Mouse (Mus musculus): Measurements from ENCODE around the gene Atf6. TPM values are rescaled to one million over a fixed set of nuclear protein-coding genes. Genes with fewer than 3 reads are reported as not detected.

Gene Atf6
- polyA plus RNA-seq (2012; fragmentation: generic; extraction: Trizol): 12.0 TPM
- long read RNA-seq, experiment 1, full-length matches to known transcripts: 4 of 12 reads
- long read RNA-seq, experiment 1, partial matches to known transcripts: 1 of 12 reads
- long read RNA-seq, experiment 1, other reads (novel, unspliced or antisense): 7 of 12 reads
- long read RNA-seq, experiment 2, full-length matches to known transcripts: 112 of 161 reads
- long read RNA-seq, experiment 2, partial matches to known transcripts: 6 of 161 reads
- long read RNA-seq, experiment 2, other reads (novel, unspliced or antisense): 43 of 161 reads

DNA sequence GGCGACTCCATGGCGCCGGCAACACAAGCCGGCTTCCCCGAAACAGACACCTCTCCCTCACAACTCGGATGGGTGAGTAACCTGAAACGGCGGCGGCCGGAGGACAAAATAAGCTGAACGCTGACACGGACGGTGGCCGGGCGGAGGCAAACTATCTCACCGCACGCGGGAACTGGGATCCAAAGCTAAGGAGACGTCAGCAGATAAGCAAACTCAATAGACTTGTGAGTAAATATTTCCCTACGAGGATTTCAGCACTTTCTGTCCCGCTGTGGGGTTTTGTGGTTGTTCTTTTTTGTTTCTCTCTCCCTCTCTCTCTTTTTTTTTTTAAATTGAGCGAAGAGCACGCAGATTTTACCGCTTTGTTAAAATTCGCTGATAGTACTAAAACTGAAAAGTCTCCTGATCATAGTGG is at the start of gene Atf6:
Gene Atf6 (minus strand): TSS at position 81 of the 415 bp plus-strand sequence.
- peaks cover 50% of the 10 kb centered on the region for H3K79me2 ChIP-seq (ENCODE audit: control insufficient read depth, insufficient read depth)
- peak within 1 kb of the TSS; percentile 78 for H3K4me3 ChIP-seq (ENCODE audit: insufficient read depth, poor library complexity, severe bottlenecking)
- peaks cover 33% of the 10 kb centered on the region for H3K79me3 ChIP-seq (ENCODE audit: low read depth)
- peaks cover 11% of the 10 kb centered on the region for H3K36me3 ChIP-seq (ENCODE audit: control insufficient read depth, insufficient read depth)
- no peak for TF ChIP-seq CEBPB (IDR thresholded peaks at IDR 0.05; ENCODE audit: low read depth)
- no peak for TF ChIP-seq CTCF (IDR thresholded peaks at IDR 0.05; ENCODE audit: control insufficient read depth, insufficient read depth, insufficient read length)
- TF ChIP-seq FOSL1 (IDR thresholded peaks at IDR 0.05; ENCODE audit: insufficient read depth, low read length, poor library complexity, severe bottlenecking): no peak
- TF ChIP-seq MAX (IDR thresholded peaks at IDR 0.05): peak; percentile 66
- TF ChIP-seq MYOD1 (IDR thresholded peaks at IDR 0.05; ENCODE audit: control insufficient read depth, insufficient read length, low read depth): no peak
- no peaks in the 10 kb centered on the region for H3K27me3 ChIP-seq (ENCODE audit: control insufficient read depth, insufficient read depth, insufficient read length)
- H3ac ChIP-seq (ENCODE audit: control insufficient read depth, insufficient read length, low read depth): peak within 1 kb of the TSS; percentile 65

- no peaks in the 10 kb centered on the region for H3K36me3 ChIP-seq (ENCODE audit: control insufficient read depth, insufficient read depth)
- no peaks in the 10 kb centered on the region for H3K79me3 ChIP-seq (ENCODE audit: low read depth)
- no peak overlapping the region for H3ac ChIP-seq (ENCODE audit: control insufficient read depth, insufficient read length, low read depth)
- no peaks in the 10 kb centered on the region for H3K27me3 ChIP-seq (ENCODE audit: control insufficient read depth, insufficient read depth, insufficient read length)
- no peak for TF ChIP-seq MAX (IDR thresholded peaks at IDR 0.05)
- TF ChIP-seq CTCF (IDR thresholded peaks at IDR 0.05; ENCODE audit: control insufficient read depth, insufficient read depth, insufficient read length): no peak
- TF ChIP-seq MYOG (IDR thresholded peaks at IDR 0.05; ENCODE audit: control insufficient read depth, extremely low read depth, insufficient read length): no peak
- no peak for TF ChIP-seq USF1 (IDR thresholded peaks at IDR 0.05; ENCODE audit: low read depth)
- no peak for TF ChIP-seq MYOD1 (IDR thresholded peaks at IDR 0.05; ENCODE audit: control insufficient read depth, insufficient read length, low read depth)
- no peak for TF ChIP-seq FOSL1 (IDR thresholded peaks at IDR 0.05; ENCODE audit: insufficient read depth, low read length, poor library complexity, severe bottlenecking)
- no peak for TF ChIP-seq CEBPB (IDR thresholded peaks at IDR 0.05; ENCODE audit: low read depth)
- H3K4me3 ChIP-seq (ENCODE audit: insufficient read depth, poor library complexity, severe bottlenecking): no peak overlapping the region
- H3K79me2 ChIP-seq (ENCODE audit: control insufficient read depth, insufficient read depth): no peaks in the 10 kb centered on the region
These were observed 48.1 kb upstream of the Atf6 start for GRCm38 (mm10) chr1:170915657-170916056.

- Histone ChIP-seq H3K36me3 (ENCODE audit: control insufficient read depth, insufficient read depth) (no peaks in the 10 kb centered on the region), H3K4me3 (ENCODE audit: insufficient read depth, poor library complexity, severe bottlenecking) (no peak within 1 kb of the TSS), H3K79me3 (ENCODE audit: low read depth) (no peaks in the 10 kb centered on the region), H3K27me3 (ENCODE audit: control insufficient read depth, insufficient read depth, insufficient read length) (peaks cover under 1% of the 10 kb centered on the region), H3ac (ENCODE audit: control insufficient read depth, insufficient read length, low read depth) (no peak within 1 kb of the TSS), H3K79me2 (ENCODE audit: control insufficient read depth, insufficient read depth) (no peaks in the 10 kb centered on the region)
- no peak for TF ChIP-seq FOSL1 (IDR thresholded peaks at IDR 0.05; ENCODE audit: insufficient read depth, low read length, poor library complexity, severe bottlenecking)
- no peak for TF ChIP-seq MYOD1 (IDR thresholded peaks at IDR 0.05; ENCODE audit: control insufficient read depth, insufficient read length, low read depth)
- no peak for TF ChIP-seq USF1 (IDR thresholded peaks at IDR 0.05; ENCODE audit: low read depth)
- no peak for TF ChIP-seq CEBPB (IDR thresholded peaks at IDR 0.05; ENCODE audit: low read depth)
- TF ChIP-seq MYOG (IDR thresholded peaks at IDR 0.05; ENCODE audit: control insufficient read depth, extremely low read depth, insufficient read length): no peak
- TF ChIP-seq MAX (IDR thresholded peaks at IDR 0.05): no peak
- TF ChIP-seq CTCF (IDR thresholded peaks at IDR 0.05; ENCODE audit: control insufficient read depth, insufficient read depth, insufficient read length): no peak
These were observed 45.5 kb upstream of the Atf6 start, which contains the start of gene Fcrlb for GRCm38 (mm10) chr1:170912891-170913615. TSS of gene Fcrlb (minus strand) at chr1:170912941.

DNA sequence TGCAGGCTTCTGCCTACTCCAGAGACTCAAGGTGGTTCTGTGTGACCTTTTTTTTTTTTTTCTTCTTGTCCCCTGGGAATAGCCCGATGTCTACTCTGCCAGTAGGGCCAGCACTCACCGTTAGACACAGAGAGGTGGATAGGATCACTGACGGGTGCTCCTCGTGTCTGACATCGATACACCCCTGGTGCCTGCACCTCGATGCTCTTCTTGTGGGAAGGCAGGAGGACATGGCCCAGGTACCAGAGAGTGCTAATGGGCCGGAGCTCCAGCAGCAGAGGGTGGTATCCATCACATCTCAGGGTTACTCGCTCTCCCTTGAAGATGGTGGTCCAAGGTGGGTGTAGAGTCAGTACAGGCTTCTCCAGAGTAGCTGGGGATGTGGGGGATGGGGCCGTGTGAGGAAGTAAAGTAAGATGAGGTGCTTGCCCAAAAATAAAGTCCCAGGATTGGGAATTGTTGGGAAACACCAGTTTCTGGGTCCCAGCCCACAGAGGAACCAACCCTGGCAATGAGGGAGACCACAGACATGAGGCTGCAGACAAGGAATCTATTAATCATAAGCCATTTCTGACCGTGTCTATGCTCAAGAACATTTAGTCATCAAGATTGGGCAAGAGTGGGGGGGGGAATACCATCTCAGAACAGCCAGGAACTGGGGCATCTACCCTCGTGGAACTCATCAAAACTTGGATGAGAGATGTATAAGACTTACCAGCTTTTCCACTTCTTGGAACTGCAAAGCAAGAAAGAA is 44.5 kb upstream of the Atf6 start:
- Histone ChIP-seq H3K79me2 (ENCODE audit: control insufficient read depth, insufficient read depth) (no peaks in the 10 kb centered on the region), H3K36me3 (ENCODE audit: control insufficient read depth, insufficient read depth) (no peaks in the 10 kb centered on the region), H3K4me3 (ENCODE audit: insufficient read depth, poor library complexity, severe bottlenecking) (no peak overlapping the region), H3ac (ENCODE audit: control insufficient read depth, insufficient read length, low read depth) (no peak overlapping the region), H3K79me3 (ENCODE audit: low read depth) (no peaks in the 10 kb centered on the region), H3K27me3 (ENCODE audit: control insufficient read depth, insufficient read depth, insufficient read length) (peaks cover 9% of the 10 kb centered on the region)
- TF ChIP-seq FOSL1 (IDR thresholded peaks at IDR 0.05; ENCODE audit: insufficient read depth, low read length, poor library complexity, severe bottlenecking) (peak; percentile 35), MYOD1 (IDR thresholded peaks at IDR 0.05; ENCODE audit: control insufficient read depth, insufficient read length, low read depth) (no peak), CEBPB (IDR thresholded peaks at IDR 0.05; ENCODE audit: low read depth) (peak; percentile 97), MAX (IDR thresholded peaks at IDR 0.05) (no peak)

- no peaks in the 10 kb centered on the region for H3K36me3 ChIP-seq (ENCODE audit: control insufficient read depth, insufficient read depth)
- no peaks in the 10 kb centered on the region for H3K79me3 ChIP-seq (ENCODE audit: low read depth)
- peaks cover 9% of the 10 kb centered on the region for H3K27me3 ChIP-seq (ENCODE audit: control insufficient read depth, insufficient read depth, insufficient read length)
- H3K79me2 ChIP-seq (ENCODE audit: control insufficient read depth, insufficient read depth): no peaks in the 10 kb centered on the region
- no peak for TF ChIP-seq MAX (IDR thresholded peaks at IDR 0.05)
- TF ChIP-seq MYOD1 (IDR thresholded peaks at IDR 0.05; ENCODE audit: control insufficient read depth, insufficient read length, low read depth): no peak
- TF ChIP-seq MYOG (IDR thresholded peaks at IDR 0.05; ENCODE audit: control insufficient read depth, extremely low read depth, insufficient read length): no peak
- TF ChIP-seq USF1 (IDR thresholded peaks at IDR 0.05; ENCODE audit: low read depth): no peak
- no peak for TF ChIP-seq CTCF (IDR thresholded peaks at IDR 0.05; ENCODE audit: control insufficient read depth, insufficient read depth, insufficient read length)
- no peak for TF ChIP-seq CEBPB (IDR thresholded peaks at IDR 0.05; ENCODE audit: low read depth)
- no peak for TF ChIP-seq FOSL1 (IDR thresholded peaks at IDR 0.05; ENCODE audit: insufficient read depth, low read length, poor library complexity, severe bottlenecking)
- no peak overlapping the region for H3ac ChIP-seq (ENCODE audit: control insufficient read depth, insufficient read length, low read depth)
- no peak overlapping the region for H3K4me3 ChIP-seq (ENCODE audit: insufficient read depth, poor library complexity, severe bottlenecking)
These were observed 40.8 kb upstream of the Atf6 start for GRCm38 (mm10) chr1:170908341-170908740.

Measured in C2C12 (cell line).